Mouse (Mus musculus): Measurements from ENCODE around the gene Otulin. TPM values are rescaled to one million over a fixed set of nuclear protein-coding genes. Genes with fewer than 3 reads are reported as not detected.

The Otulin gene
- total RNA-seq, 2 experiments from 2014 or later: 26.6 to 26.8 TPM

DNA sequence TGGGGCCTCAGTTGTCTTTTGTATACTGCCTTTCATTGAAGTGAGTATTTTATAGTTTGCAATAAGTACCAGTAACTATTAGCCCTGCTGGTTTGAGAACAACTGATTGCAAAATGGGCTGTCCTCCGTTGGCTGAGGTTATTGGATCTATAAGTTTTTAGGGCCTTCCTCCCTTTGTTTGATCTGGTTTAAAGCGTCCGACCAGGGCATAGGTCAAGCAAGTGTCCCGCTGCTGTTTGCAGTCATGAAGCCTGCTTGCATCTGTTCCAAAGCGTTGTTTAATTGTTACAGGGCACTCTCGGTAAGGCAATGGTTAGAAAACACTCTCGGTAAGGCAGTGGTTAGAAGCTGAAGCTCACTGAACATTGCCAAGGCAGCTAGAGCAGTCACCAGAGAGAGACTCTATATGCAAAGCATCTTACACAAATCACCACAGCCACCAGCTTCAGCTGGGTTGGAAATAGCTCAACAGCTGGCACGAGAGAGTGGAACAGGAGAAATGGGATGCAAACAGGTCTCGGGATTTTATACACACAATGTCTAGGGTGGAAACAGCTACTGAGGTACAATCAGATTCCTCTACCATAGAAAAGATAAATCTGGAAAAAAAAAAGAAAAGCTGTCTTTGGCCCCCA lies 80.0 kb downstream of the Otulin start:
- no peak for DNase-seq

GRCm38 (mm10) chr15:27549878-27550277 lies 80.6 kb downstream of the Otulin start:
- no peak for DNase-seq

DNA sequence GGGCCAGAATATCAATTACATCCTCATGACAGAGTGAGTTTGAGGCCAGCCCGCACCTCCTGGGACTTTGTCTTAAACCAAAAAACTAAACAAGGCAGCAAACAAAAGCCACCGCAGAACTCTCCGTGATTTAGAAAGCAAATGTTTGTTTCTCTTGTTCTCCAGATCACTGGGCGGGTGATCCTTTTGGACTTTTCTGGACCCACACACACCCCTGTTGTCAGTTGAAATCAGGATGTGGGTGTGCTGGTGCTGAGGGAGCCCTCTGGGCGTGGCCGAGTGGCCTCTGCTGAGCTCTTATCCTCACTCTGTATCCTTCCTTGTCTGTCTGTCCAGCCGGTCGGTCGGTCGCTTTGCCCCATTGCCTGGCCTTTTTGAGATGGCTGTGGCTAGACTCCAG lies 81.4 kb downstream of the Otulin start:
- no peak for DNase-seq

GRCm38 (mm10) chr15:27548110-27548509 lies 82.4 kb downstream of the Otulin start:
- peak; percentile 34 to 46 for DNase-seq

GRCm38 (mm10) chr15:27545203-27545602 lies 85.3 kb downstream of the Otulin start:
- DNase-seq: no peak

DNA sequence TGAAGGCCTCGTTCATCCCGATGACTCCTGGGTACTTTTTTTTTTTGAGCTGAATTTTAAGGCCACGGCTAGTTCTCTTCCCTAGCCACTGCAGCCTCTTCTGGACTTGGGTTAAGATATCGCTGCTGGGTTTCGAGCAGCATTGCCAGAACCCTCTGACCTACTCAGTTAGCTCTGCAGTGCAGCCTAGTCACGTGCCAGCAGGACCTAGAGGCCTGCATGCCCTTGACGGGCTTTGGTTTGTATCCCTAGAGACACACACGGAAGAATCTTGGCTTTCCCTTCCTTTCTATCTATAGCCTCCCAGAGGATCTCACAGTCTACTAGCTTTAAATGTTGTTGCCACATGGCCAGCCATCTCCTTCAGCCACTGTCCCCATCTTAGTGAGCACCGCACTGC lies 90.7 kb downstream of the Otulin start:
- peak; percentile 63 to 90 for DNase-seq

DNA sequence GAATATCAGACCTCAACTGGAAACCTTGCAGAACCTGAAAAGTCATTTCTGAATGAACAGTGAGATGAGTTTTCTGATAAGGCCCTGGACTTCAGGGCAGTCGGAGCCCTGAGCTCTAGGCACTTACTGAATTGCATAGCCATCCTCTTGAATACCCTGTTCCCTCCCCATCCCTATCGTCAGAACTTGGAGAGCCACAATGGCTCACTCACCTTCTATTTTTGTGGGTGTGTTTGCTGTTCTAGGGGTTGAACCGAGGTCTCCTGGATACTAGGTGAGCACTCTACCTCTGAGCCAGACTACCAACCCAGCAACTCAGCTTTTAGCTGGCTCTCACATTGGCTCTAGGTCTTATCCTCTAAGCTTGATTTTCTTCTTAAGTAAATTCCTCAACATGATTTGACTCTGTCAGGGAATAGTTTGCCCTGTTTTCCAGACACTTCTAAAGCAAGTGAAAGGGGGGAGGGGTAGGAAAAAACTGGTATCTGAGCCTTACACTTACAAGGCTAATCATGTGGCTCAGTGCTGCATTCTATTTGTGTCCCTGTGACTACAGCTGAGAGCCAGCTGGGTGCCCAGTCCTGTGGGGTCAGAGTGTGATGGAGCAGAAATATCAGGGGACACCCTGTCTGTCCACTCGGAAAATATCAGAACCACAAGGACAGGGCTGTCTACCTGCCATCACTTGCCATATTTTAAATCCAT lies 92.8 kb downstream of the Otulin start:
- peak; percentile 70 to 85 for DNase-seq

GRCm38 (mm10) chr15:27536771-27537170 lies 93.7 kb downstream of the Otulin start:
- DNase-seq: no peak

- DNase-seq: no peak
Measured at GRCm38 (mm10) chr15:27536186-27536585, 94.3 kb downstream of the Otulin start.

DNA sequence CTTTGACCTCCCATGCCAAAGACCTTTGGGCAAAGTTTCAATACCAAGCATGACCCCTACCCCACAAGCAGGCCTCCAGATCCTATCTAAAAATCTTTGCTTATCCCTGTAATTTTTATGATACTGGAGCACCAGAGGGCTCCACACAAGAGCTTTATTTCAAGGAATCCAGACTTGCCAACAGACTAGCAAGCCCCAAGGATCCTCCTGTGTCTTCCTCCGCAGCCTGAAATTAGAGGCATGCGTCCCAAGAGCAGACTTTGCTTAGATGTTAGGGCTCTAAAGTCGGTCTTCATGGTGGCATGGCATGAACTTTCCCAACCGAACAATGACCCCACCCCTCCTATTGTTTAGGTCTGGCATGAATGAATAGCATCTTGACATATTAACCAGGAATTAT lies 94.8 kb downstream of the Otulin start:
- no peak for DNase-seq

GRCm38 (mm10) chr15:27533036-27533435 lies 97.5 kb downstream of the Otulin start:
- DNase-seq: no peak

- DNase-seq: no peak
Measured at GRCm38 (mm10) chr15:27530023-27530422, 100.5 kb downstream of the Otulin start.

DNA sequence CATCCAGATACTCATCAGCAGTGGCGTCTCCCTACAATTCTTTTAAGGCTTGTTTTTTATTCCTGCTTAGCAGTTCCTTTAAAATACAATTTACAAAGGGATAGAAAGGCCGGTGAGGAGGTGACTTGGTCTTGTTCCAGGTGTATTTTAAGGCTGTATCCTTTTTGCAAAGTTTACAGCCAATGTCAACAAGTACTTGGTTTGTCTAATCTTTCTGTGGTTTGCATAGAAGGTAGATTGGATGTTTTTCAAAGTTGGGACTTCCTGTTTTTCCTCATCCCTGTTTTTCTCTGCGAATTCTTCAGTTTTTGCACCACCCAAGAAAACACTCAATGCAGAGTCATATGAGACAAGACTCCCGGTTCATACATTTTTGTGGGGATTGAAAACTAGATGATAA lies 101.6 kb downstream of the Otulin start:
- DNase-seq: no peak

- peak in 1 of 2 experiments; percentile 45 for DNase-seq
Measured at GRCm38 (mm10) chr15:27525233-27526005, 105.1 kb downstream of the Otulin start.

GRCm38 (mm10) chr15:27519857-27520256 lies 110.6 kb downstream of the Otulin start:
- no peak for DNase-seq

DNA sequence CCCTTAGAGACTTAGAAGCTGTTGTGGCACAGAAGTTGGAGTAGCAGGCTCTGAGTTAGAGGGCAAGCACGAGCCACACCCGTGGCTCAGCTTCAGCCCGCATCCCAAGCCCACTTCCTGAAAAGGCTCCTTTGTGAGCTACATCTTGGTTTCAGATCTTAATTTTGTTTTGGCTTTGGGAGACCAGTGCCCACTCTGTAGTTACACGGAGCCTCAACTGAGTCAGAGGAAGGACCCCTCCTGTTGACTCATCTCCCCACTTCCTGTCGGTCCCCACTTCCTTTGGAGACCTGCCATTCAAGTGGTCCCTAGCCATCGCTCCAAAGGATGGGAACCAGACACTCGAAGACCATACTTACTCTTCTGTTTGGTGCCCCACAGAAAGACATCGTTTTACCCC lies 112.5 kb downstream of the Otulin start:
- DNase-seq: no peak

GRCm38 (mm10) chr15:27516927-27517326 lies 113.6 kb downstream of the Otulin start:
- DNase-seq: no peak

DNA sequence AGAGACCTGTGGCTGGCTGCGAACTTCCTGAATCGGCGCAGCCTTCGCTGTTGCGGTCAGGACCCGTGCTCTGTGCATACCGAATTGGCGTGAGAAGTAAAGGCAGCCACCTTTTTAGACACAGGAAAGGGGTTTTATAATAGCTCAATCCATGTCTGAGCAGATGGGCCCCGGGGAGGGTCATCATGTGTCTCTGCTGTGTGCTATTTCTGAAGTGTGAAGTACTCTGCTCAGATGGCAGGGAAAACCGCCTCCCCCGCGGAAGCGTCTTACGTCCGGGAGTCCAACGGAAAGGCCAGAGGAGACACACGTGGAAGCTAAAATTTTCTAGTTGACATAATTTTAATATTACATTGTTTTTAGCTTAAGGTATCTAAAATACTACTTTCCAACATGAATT lies 121.5 kb downstream of the Otulin start:
- peak in 1 of 2 experiments; percentile 47 for DNase-seq

GRCm38 (mm10) chr15:27508169-27508568 lies 122.3 kb downstream of the Otulin start:
- DNase-seq: no peak

GRCm38 (mm10) chr15:27506893-27507596 lies 123.4 kb downstream of the Otulin start:
- no peak for DNase-seq

DNA sequence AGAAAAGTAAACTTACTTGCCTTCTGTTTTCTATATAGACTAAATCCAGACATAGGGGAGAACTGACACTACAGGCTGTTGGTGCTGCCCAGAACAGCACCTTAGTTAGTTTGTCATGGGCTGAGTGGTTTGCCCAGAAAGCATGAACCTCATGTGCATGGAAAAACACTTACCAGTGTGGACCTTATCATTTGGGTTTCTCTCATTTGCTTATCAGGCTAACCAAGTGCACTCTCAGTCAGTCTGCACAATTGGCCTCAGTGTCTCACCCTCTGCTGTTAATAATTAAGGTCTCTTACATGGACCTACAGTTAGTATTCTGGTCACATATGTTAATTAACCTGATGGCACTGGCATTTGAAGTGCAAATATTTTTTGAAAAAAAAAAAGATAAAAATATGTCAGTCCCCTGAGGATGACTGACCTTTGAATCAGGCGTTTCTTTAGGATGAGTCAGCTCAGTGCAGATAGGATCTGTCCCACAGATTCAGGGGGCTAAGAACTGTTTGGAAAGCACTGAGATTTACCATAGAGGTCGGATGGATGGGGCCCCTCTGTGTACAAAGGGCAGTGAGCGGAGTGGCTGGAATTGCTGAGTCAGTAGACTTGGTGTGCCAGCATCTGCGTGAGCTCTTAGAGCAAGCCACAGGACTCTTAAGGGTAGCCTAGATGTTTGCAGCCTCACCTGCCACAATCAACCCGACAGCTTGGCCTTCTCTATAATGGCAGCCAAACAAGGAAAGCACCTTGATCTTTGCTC lies 124.2 kb downstream of the Otulin start:
- peak in 1 of 2 experiments; percentile 51 for DNase-seq
